Mouse (Mus musculus): ENCODE measurements around the gene Frem3. TPM values are rescaled to one million over a fixed set of nuclear protein-coding genes. Genes with fewer than 3 reads are reported as not detected.

Frem3 gene
- polyA plus RNA-seq, 1 experiment from 2014 or later = 0.07 TPM

DNA sequence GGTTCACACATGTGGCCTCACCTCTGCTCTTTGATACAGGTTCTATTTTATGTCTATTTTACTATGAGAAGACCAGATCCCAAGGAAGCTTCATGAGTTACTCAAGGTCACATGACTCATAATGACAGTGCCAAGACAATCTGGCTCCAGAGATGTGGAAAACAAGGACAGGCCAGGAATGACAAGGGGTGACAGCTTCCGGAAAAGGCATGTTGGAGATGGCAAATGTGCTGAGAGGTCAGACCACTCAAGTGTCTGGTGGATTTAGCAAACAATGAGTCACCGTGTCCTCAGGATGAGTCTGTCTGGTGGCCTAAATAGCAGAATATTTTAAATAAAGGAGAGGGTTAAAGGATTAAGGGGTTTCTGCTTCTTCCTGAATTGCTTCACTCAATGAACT, 33.8 kb upstream of the Frem3 start:
- Histone ChIP-seq H3K4me3 (ENCODE audit: low read depth, low read length) (no peak overlapping the region), H3K4me1 (replicated peaks; ENCODE audit: control insufficient read depth, insufficient read depth, low read length) (no peaks in the 10 kb centered on the region), H3K27ac (ENCODE audit: low read depth, low read length) (no peak overlapping the region), H3K36me3 (ENCODE audit: control insufficient read depth, insufficient read depth) (no peaks in the 10 kb centered on the region), H3K4me2 (replicated peaks; ENCODE audit: low read depth) (no peak overlapping the region), H3K27me3 (replicated peaks; ENCODE audit: control insufficient read depth, insufficient read depth, low read length) (no peaks in the 10 kb centered on the region), H3K9ac (ENCODE audit: low read depth, low read length) (no peak overlapping the region), H3K9me3 (ENCODE audit: control insufficient read depth) (no peaks in the 10 kb centered on the region)
- ATAC-seq = no peak
- WGBS = 67% methylated on average over 2 of the region's 2 CpGs
- no peak for TF ChIP-seq CTCF (IDR thresholded peaks at IDR 0.05; ENCODE audit: low read depth)

DNA sequence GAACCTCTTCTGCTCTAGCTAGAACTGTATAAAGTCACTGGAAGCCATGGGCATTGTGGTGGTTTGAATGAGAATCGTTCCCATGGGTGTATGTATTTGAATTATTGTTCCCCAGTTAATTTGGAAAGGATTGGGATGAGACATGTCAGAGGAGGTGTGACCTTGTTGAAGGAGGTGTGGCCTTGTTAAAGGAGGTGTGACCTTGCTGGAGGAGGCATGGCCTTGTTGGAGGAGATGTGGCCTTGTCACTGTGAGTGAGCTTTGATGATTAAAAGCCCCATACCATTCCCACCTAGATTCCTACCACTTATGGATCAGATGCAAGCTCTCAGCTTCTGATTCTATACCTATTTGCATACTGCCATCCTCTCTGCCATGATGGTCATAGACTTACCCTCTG, 31.8 kb upstream of the Frem3 start:
- no peak overlapping the region for H3K4me3 ChIP-seq (ENCODE audit: low read depth, low read length)
- H3K4me1 ChIP-seq (replicated peaks; ENCODE audit: control insufficient read depth, insufficient read depth, low read length) = no peaks in the 10 kb centered on the region
- H3K36me3 ChIP-seq (ENCODE audit: control insufficient read depth, insufficient read depth) = no peaks in the 10 kb centered on the region
- no peak overlapping the region for H3K9ac ChIP-seq (ENCODE audit: low read depth, low read length)
- no peaks in the 10 kb centered on the region for H3K27me3 ChIP-seq (replicated peaks; ENCODE audit: control insufficient read depth, insufficient read depth, low read length)
- H3K9me3 ChIP-seq (ENCODE audit: control insufficient read depth) = no peaks in the 10 kb centered on the region
- 87% methylated on average over 1 of the region's 1 CpGs for WGBS
- no peak for TF ChIP-seq CTCF (IDR thresholded peaks at IDR 0.05; ENCODE audit: low read depth)
- ATAC-seq = no peak
- no peak overlapping the region for H3K27ac ChIP-seq (ENCODE audit: low read depth, low read length)
- H3K4me2 ChIP-seq (replicated peaks; ENCODE audit: low read depth) = no peak overlapping the region

DNA sequence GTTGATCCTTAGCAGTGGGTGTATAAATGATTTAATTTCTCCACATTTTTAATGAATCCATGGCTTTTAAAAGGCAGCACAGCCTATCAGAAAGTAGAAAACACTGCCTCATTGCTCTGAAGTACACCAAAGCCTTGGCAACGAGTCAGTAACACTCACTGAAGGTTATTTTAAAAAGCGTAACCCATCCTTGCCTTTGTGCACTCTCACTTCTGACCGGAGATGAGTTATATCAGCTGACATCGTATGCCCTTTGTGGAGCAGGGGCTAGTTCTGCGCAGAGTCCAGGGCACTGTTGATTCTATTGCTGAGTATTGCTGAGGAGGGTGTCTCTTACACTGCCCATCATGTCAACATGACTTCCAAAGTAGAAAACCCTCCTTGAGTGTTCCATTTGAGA, 18.3 kb upstream of the Frem3 start:
- H3K4me3 ChIP-seq (ENCODE audit: low read depth, low read length) = no peak overlapping the region
- no peak overlapping the region for H3K27ac ChIP-seq (ENCODE audit: low read depth, low read length)
- no peak for ATAC-seq
- H3K36me3 ChIP-seq (ENCODE audit: control insufficient read depth, insufficient read depth) = no peaks in the 10 kb centered on the region
- TF ChIP-seq CTCF (IDR thresholded peaks at IDR 0.05; ENCODE audit: low read depth) = no peak
- 80% methylated on average over 5 of the region's 5 CpGs for WGBS
- H3K4me1 ChIP-seq (replicated peaks; ENCODE audit: control insufficient read depth, insufficient read depth, low read length) = no peaks in the 10 kb centered on the region
- no peak overlapping the region for H3K9ac ChIP-seq (ENCODE audit: low read depth, low read length)
- H3K27me3 ChIP-seq (replicated peaks; ENCODE audit: control insufficient read depth, insufficient read depth, low read length) = no peaks in the 10 kb centered on the region
- no peak overlapping the region for H3K4me2 ChIP-seq (replicated peaks; ENCODE audit: low read depth)
- no peaks in the 10 kb centered on the region for H3K9me3 ChIP-seq (ENCODE audit: control insufficient read depth)

DNA sequence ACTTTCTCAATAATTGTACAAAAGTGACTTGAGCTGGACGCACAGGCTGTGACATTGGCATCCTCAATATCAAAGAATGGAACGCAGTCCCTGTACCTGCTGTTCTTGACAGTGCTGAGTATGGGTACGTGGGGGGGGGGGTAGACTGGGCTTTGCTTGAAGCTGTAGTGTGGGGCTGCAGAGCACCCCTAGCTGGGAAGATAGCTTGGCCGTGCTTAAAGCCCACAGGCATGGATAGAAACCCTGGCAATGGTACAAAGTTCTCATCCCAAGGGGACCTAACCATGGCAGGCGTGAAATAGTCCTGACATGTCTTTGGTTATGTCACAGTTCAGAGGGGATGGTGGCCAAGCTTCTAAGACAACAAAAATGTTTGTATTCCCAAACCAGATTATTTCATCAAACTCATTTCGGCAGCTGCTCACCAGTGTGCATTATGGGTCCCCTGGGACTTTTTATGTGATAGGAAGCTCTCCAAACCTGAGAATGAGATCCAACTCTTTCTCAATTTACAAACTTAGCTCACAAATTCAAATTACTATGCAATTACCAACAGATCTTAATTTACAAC, 10.2 kb upstream of the Frem3 start:
- H3K27ac ChIP-seq (ENCODE audit: low read depth, low read length) = no peak overlapping the region
- ATAC-seq = no peak
- H3K9me3 ChIP-seq (ENCODE audit: control insufficient read depth) = no peaks in the 10 kb centered on the region
- no peak for TF ChIP-seq CTCF (IDR thresholded peaks at IDR 0.05; ENCODE audit: low read depth)
- no peak overlapping the region for H3K4me3 ChIP-seq (ENCODE audit: low read depth, low read length)
- 76% methylated on average over 6 of the region's 6 CpGs for WGBS
- no peak overlapping the region for H3K9ac ChIP-seq (ENCODE audit: low read depth, low read length)
- H3K27me3 ChIP-seq (replicated peaks; ENCODE audit: control insufficient read depth, insufficient read depth, low read length) = no peaks in the 10 kb centered on the region
- H3K36me3 ChIP-seq (ENCODE audit: control insufficient read depth, insufficient read depth) = no peaks in the 10 kb centered on the region
- H3K4me1 ChIP-seq (replicated peaks; ENCODE audit: control insufficient read depth, insufficient read depth, low read length) = no peaks in the 10 kb centered on the region
- no peak overlapping the region for H3K4me2 ChIP-seq (replicated peaks; ENCODE audit: low read depth)

DNA sequence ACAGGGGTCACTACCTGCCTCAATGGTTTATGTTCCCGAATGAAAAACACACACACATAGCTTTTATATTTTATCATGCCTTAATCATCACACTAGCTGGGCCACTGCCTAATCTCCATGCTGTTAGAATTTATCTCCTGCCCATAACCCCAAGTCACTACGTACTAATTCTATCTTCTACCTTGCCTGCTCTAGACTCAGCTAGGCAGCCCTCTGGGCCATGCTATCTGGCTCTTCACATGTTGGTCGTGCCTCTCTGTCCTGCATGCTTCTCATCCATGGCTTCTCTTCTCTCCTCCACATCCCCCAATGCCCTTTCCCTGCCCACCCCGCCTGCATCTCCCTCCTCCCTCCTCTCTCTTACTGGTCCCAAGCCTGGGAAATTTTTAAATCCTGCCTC, 9.0 kb upstream of the Frem3 start:
- Histone ChIP-seq H3K9me3 (ENCODE audit: control insufficient read depth) (no peaks in the 10 kb centered on the region), H3K4me2 (replicated peaks; ENCODE audit: low read depth) (no peak overlapping the region), H3K9ac (ENCODE audit: low read depth, low read length) (no peak overlapping the region), H3K27ac (ENCODE audit: low read depth, low read length) (no peak overlapping the region), H3K4me1 (replicated peaks; ENCODE audit: control insufficient read depth, insufficient read depth, low read length) (no peaks in the 10 kb centered on the region), H3K27me3 (replicated peaks; ENCODE audit: control insufficient read depth, insufficient read depth, low read length) (no peaks in the 10 kb centered on the region), H3K36me3 (ENCODE audit: control insufficient read depth, insufficient read depth) (no peaks in the 10 kb centered on the region), H3K4me3 (ENCODE audit: low read depth, low read length) (no peak overlapping the region)
- WGBS = 75% methylated on average over 4 of the region's 4 CpGs
- no peak for ATAC-seq
- TF ChIP-seq CTCF (IDR thresholded peaks at IDR 0.05; ENCODE audit: low read depth) = no peak

DNA sequence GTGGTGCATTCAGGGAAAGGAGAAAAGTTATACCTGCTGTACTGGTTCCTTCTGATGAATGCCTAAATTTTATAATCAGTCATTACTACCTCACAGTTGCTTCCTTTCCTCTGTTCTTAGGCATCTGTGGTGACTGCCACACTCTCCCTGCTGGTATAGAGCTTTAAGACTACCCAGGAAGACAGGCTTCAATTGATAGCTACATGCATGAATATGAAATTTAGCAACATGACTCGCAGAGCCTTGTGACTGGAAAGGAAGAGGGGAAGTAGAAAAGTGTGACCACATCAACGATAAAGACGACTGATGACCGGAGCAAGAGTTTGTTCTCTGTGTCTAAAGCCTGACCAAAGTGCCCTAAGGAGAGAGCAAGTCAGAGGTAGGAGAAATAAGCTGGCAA, 3.8 kb upstream of the Frem3 start:
- TF ChIP-seq CTCF (IDR thresholded peaks at IDR 0.05; ENCODE audit: low read depth) = no peak
- H3K4me3 ChIP-seq (ENCODE audit: low read depth, low read length) = no peak overlapping the region
- H3K9ac ChIP-seq (ENCODE audit: low read depth, low read length) = no peak overlapping the region
- WGBS = 90% methylated on average over 4 of the region's 4 CpGs
- H3K27ac ChIP-seq (ENCODE audit: low read depth, low read length) = no peak overlapping the region
- no peaks in the 10 kb centered on the region for H3K36me3 ChIP-seq (ENCODE audit: control insufficient read depth, insufficient read depth)
- ATAC-seq = no peak
- peaks cover 14% of the 10 kb centered on the region; the same call in 1 of the 2 replicates for H3K27me3 ChIP-seq (replicated peaks; ENCODE audit: control insufficient read depth, insufficient read depth, low read length)
- no peaks in the 10 kb centered on the region for H3K9me3 ChIP-seq (ENCODE audit: control insufficient read depth)
- no peaks in the 10 kb centered on the region for H3K4me1 ChIP-seq (replicated peaks; ENCODE audit: control insufficient read depth, insufficient read depth, low read length)
- H3K4me2 ChIP-seq (replicated peaks; ENCODE audit: low read depth) = no peak overlapping the region

DNA sequence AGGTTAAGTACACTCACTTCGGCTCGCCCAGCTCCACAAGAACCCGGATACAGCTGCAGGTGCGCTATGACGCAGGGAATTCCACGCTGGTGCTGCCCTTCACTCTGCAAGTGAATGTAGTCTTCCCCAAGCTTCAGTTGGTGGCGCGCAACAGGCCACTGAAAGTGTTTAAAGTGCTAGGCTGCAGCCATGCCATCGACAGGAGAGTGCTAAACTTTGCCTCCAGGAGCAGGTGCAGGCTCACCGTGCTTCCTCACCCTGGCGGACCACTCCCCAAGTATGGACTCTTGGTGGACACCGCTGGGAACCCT, 516 bp downstream of the Frem3 start:
- WGBS = 5% methylated on average over 12 of the region's 12 CpGs

More for the DNA sequence above, 516 bp downstream of the Frem3 start:
- Histone ChIP-seq H3K4me1 (replicated peaks; ENCODE audit: control insufficient read depth, insufficient read depth, low read length) (no peaks in the 10 kb centered on the region), H3K27ac (ENCODE audit: low read depth, low read length) (no peak overlapping the region), H3K36me3 (ENCODE audit: control insufficient read depth, insufficient read depth) (no peaks in the 10 kb centered on the region), H3K4me2 (replicated peaks; ENCODE audit: low read depth) (no peak overlapping the region), H3K27me3 (replicated peaks; ENCODE audit: control insufficient read depth, insufficient read depth, low read length) (peaks cover 14% of the 10 kb centered on the region; the same call in 1 of the 2 replicates), H3K4me3 (ENCODE audit: low read depth, low read length) (no peak overlapping the region), H3K9me3 (ENCODE audit: control insufficient read depth) (no peaks in the 10 kb centered on the region), H3K9ac (ENCODE audit: low read depth, low read length) (no peak overlapping the region)
- ATAC-seq = no peak
- TF ChIP-seq CTCF (IDR thresholded peaks at IDR 0.05; ENCODE audit: low read depth) = no peak
